Mouse (Mus musculus): ENCODE measurements around the gene Ssbp2.

- no peak for TF ChIP-seq CTCF (IDR thresholded peaks at IDR 0.05; ENCODE audit: extremely low read depth, insufficient read depth, low read length)
- TF ChIP-seq POLR2A (IDR thresholded peaks at IDR 0.05; ENCODE audit: extremely low read depth, insufficient read depth, low read length) = no peak
Measured at GRCm38 (mm10) chr13:91725130-91725529, 265.0 kb downstream of the Ssbp2 start.

Data from cortical plate, adult 2 months (tissue).